8 mouse cellular contexts compared by ENCODE assay signal in the genomic region with DNA sequence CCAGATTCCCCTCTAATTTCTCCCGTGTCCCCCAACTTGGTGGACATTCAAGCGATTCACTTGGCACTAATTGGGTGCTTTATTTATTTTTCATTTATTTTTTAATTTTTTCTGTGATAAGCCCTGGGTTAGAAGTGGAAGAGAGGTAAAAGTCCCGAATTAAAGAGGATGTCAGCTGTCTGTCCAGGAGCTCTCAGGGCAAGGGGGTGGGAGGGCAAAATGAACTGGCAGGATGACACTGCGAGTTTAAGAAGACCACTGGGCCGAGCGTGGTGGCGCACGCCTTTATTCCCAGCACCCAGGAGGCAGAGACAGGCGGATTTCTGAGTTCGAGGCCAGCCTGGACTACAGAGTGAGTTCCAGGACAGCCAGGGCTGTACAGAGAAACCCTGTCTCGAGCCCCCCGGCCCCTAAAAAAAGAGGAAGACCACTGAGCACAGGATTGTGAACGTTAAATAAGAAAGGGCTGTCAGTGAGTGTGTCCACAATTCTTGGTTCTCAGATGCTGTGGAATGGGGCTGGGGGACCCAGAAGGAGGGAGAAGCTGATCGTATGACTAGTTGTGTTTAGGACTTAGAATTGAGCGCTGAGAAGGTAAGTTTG. TPM values are rescaled to one million over a fixed set of nuclear protein-coding genes. Genes with fewer than 3 reads are reported as not detected.
DNase-seq lines count a peak whose midpoint lies in the region; ATAC-seq and TF ChIP-seq lines count a peak whose summit lies in the region.

No protein-coding gene starts in this region.

- DNase-seq in cerebellum, adult 8-10 months = peak; percentile 36
- no peak for DNase-seq in cerebellum, adult 9-10 months
- DNase-seq in spleen, adult 2 months (ENCODE audit: low read depth in 1 of 2, low spot score in 2 of 2) = no peak
- no peak for DNase-seq in spleen, postnatal 4 days (ENCODE audit: low spot score in 2 of 2)
- DNase-seq in B cell, adult 2 months = no peak
- DNase-seq in urinary bladder, postnatal 4 days (ENCODE audit: low spot score in 2 of 2) = no peak
- no peak for DNase-seq in urinary bladder, adult 18-20 months (ENCODE audit: low spot score in 2 of 2)

- 0 out of 2 replicates have a peak overlapping the region, but pooled peaks have one; percentile 41 for H3K9ac ChIP-seq in limb, embryonic 15.5 days

- peaks cover 22% of the 10 kb centered on the region for H3K4me1 ChIP-seq in spleen, adult 2 months (ENCODE audit: control insufficient read depth, insufficient read depth, insufficient read length)
- H3K4me1 ChIP-seq in limb, embryonic 15.5 days = peaks cover 37% of the 10 kb centered on the region

- ATAC-seq in limb, embryonic 15.5 days (ENCODE audit: insufficient number of reproducible peaks, low FRiP score, low TSS enrichment, low read depth) = no peak

- peak overlapping the region; percentile 95 for H3K27ac ChIP-seq in spleen, adult 2 months (ENCODE audit: insufficient read depth, low read length)
- peak overlapping the region; percentile 99 for H3K27ac ChIP-seq in limb, embryonic 15.5 days

- 44% methylated on average over 15 of the region's 15 CpGs for WGBS in spleen, adult 2 months
- 45% methylated on average over 15 of the region's 15 CpGs for WGBS in limb, embryonic 15.5 days

- H3K27me3 ChIP-seq in spleen, adult 2 months (ENCODE audit: control insufficient read depth, insufficient read depth, low read length) = no peaks in the 10 kb centered on the region
- no peaks in the 10 kb centered on the region for H3K27me3 ChIP-seq in limb, embryonic 15.5 days

- no peak for TF ChIP-seq POLR2A in spleen, adult 2 months (IDR thresholded peaks at IDR 0.05; ENCODE audit: low read depth, low read length)

- no peaks in the 10 kb centered on the region for H3K36me3 ChIP-seq in spleen, adult 2 months (ENCODE audit: control insufficient read depth, insufficient read depth, low read length)
- H3K36me3 ChIP-seq in limb, embryonic 15.5 days = no peaks in the 10 kb centered on the region

- no peak for TF ChIP-seq CTCF in spleen, adult 2 months (IDR thresholded peaks at IDR 0.05; ENCODE audit: extremely low read depth, insufficient read depth, insufficient read length, insufficient replicate concordance)

- H3K9me3 ChIP-seq in limb, embryonic 15.5 days = no peaks in the 10 kb centered on the region

- peak overlapping the region; percentile 64 for H3K4me3 ChIP-seq in spleen, adult 2 months (ENCODE audit: extremely low read depth, insufficient read depth, insufficient read length)
- peak overlapping the region; percentile 55 for H3K4me3 ChIP-seq in limb, embryonic 15.5 days

- H3K4me2 ChIP-seq in limb, embryonic 15.5 days = peak overlapping the region; percentile 67

RNA-seq across cellular contexts. Expression of a gene that starts 3.8 kb away (rescaled TPM):
- 96.1 and 114 TPM in 2 replicates for polyA plus RNA-seq in spleen, adult 2 months (2012; rRNA removed)
- polyA plus RNA-seq in limb, embryonic 15.5 days (2015; fragmentation: Nextera tagmentation; extraction: Ambion mirVana) = 82.4 and 85.4 TPM in 2 replicates

RNA-seq across cellular contexts. Expression of a gene that starts 12.5 kb away (rescaled TPM):
- 169 and 200 TPM in 2 replicates for polyA plus RNA-seq in spleen, adult 2 months (2012; rRNA removed)
- polyA plus RNA-seq in limb, embryonic 15.5 days (2015; fragmentation: Nextera tagmentation; extraction: Ambion mirVana) = 3.4 and 4.4 TPM in 2 replicates

RNA-seq across cellular contexts. Expression of a gene that starts 21.7 kb away (rescaled TPM):
- not detected in 2 replicates for polyA plus RNA-seq in spleen, adult 2 months (2012; rRNA removed)
- 0.15 and 0.20 TPM in 2 replicates for polyA plus RNA-seq in limb, embryonic 15.5 days (2015; fragmentation: Nextera tagmentation; extraction: Ambion mirVana)

RNA-seq across cellular contexts. Expression of a gene that starts 25.6 kb away (rescaled TPM):
- polyA plus RNA-seq in spleen, adult 2 months (2012; rRNA removed) = 0.31 and 0.51 TPM in 2 replicates
- polyA plus RNA-seq in limb, embryonic 15.5 days (2015; fragmentation: Nextera tagmentation; extraction: Ambion mirVana) = 1.6 and 2.0 TPM in 2 replicates

Comparison
In these comparisons a context has a peak if more than half of its experiments do, and no peak if none do; other contexts are left out.
1. RNA of a gene that starts 12.5 kb away (polyA plus RNA-seq): 169 to 200 TPM in spleen, adult 2 months; 3.4 to 4.4 TPM in limb, embryonic 15.5 days; every median in the first group is over 10 times any median in the second.